Mouse (Mus musculus): ENCODE results near the gene Ikzf4.

- no peak for TF ChIP-seq POLR2A (IDR thresholded peaks at IDR 0.05; ENCODE audit: borderline replicate concordance, control insufficient read depth, low read depth, low read length)
- TF ChIP-seq CTCF (IDR thresholded peaks at IDR 0.05; ENCODE audit: control insufficient read depth, insufficient read depth, low read length) = no peak
Observed at GRCm38 (mm10) chr10:128695411-128695991, 49.7 kb upstream of the Ikzf4 start.

All from bone marrow, adult 2 months (tissue).